Mouse (Mus musculus) embryonic facial prominence, embryonic 11.5 days (tissue): ENCODE results near the gene Thra. TPM values are rescaled to one million over a fixed set of nuclear protein-coding genes. Genes with fewer than 3 reads are reported as not detected.
A peak's percentile ranks its signal among the peaks of the same experiment; 100 is the strongest.
"Not testable (repeated sequence)": the region's sequence is repeated elsewhere in the genome, so short reads cannot be mapped to it uniquely, and the experiment has no call there.

Experiments used
- ATAC-seq: fragments of 200-750 bp; cut with Nextera tagmentation; replicated peaks from 2 replicates; pipeline ENCODE4 v1.8.0; 2017; ENCODE audit warnings: low read depth; ENCODE audit not compliant: insufficient number of reproducible peaks, low FRiP score, low TSS enrichment
- DNase-seq: peaks from one replicate; pipeline ENCODE4 v3.0.0-alpha.2; 2015; ENCODE audit warnings: low spot score
- H3K27ac ChIP-seq: fragments of 300-500 bp; sonication (generic); replicated peaks from 2 replicates; pipeline ENCODE4 v1.5.1; 2014; ENCODE audit warnings: mild to moderate bottlenecking, low read depth, low read length, control low read depth
- H3K27me3 ChIP-seq: fragments of 300-500 bp; sonication (generic); 2 replicates; pipeline ENCODE4 v1.6.1; 2014; ENCODE audit warnings: mild to moderate bottlenecking, low read length, moderate library complexity, mixed read lengths; ENCODE audit not compliant: control insufficient read depth, insufficient read depth
- H3K36me3 ChIP-seq: fragments of 300-500 bp; sonication (generic); replicated peaks from 2 replicates; pipeline ENCODE4 v1.6.1; 2014; ENCODE audit warnings: low read depth, mild to moderate bottlenecking, low read length, moderate library complexity, mixed read lengths; ENCODE audit not compliant: control insufficient read depth, insufficient read depth
- H3K4me1 ChIP-seq: fragments of 300-500 bp; sonication (generic); 2 replicates; pipeline ENCODE4 v1.6.1; 2014; ENCODE audit warnings: low read length, mixed read lengths; ENCODE audit not compliant: control insufficient read depth, insufficient read depth
- H3K4me2 ChIP-seq: fragments of 300-500 bp; sonication (generic); 2 replicates; pipeline ENCODE4 v1.6.1; 2014; ENCODE audit warnings: low read depth, mild to moderate bottlenecking, control low read depth, low read length, moderate library complexity
- H3K4me3 ChIP-seq: fragments of 300-500 bp; sonication (generic); 2 replicates; pipeline ENCODE4 v1.5.1; 2014; ENCODE audit warnings: low read depth, low read length, control low read depth
- H3K9ac ChIP-seq: fragments of 300-500 bp; sonication (generic); replicated peaks from 2 replicates; pipeline ENCODE4 v1.6.1; 2014; ENCODE audit warnings: mild to moderate bottlenecking, control low read depth, low read length
- H3K9me3 ChIP-seq: fragments of 300-500 bp; sonication (generic); replicated peaks from 2 replicates; pipeline ENCODE4 v1.6.1; 2016; ENCODE audit warnings: mild to moderate bottlenecking, low read length, inconsistent platforms, mixed read lengths; ENCODE audit not compliant: control insufficient read depth
- WGBS: fragments of 180-500 bp; shearing (Covaris S2); extraction: QIAGEN DNeasy Blood & Tissue Kit; methylation state at CpG from one replicate; pipeline ENCODE4 v1.1.7; 2014; 5-methylcytosine and 5-hydroxymethylcytosine counted together
- polyA plus RNA-seq: library from polyadenylated mRNA; unstranded; fragments of >200 nt; fragmentation: Nextera tagmentation; extraction: Ambion mirVana; gene quantifications from 2 replicates; pipeline ENCODE4 v1.2.1, GENCODE M21; 2014

Thra gene
- polyA plus RNA-seq, 1 experiment from 2014 or later = 19.7 TPM

DNA sequence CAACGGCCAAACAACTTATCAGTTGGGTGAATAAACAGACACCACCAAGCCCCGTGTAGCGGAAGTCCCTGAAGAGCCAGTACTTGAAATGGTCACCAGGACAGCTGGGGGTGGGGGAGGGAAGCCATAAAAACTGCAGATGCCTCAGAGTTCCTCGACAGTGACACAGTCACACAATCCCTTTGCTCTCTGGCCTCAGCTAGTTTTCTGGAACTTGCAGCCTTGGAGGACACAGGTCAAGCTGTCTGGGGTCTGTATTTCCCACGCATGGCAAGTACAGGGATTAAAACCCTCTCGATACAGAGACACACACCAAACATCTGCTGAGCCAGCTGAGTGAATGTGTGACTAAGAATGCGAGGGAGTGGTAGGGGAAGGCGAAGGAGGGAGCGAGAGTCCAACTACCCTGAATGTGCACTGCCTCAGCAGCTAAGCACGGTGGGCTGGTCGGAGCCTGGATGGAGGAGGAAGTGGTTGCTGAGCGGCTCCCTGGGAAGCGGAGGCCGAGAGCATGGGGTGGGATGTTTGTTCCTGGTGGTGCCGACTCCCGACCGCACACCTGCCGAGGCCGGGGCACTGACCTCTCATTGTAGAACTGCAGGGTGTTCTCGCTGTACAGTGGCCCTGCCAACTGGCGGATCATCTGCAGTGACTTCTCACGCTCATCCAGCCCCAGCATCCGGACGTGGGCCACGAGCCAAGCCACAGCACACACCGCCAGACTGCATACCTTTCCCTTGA, 31.3 kb upstream of the Thra start:
- Histone ChIP-seq H3K4me3 (no peak overlapping the region), H3K27ac (no peak overlapping the region), H3K4me1 (no peaks in the 10 kb centered on the region), H3K36me3 (peaks cover 14% of the 10 kb centered on the region), H3K27me3 (no peaks in the 10 kb centered on the region), H3K4me2 (no peak overlapping the region), H3K9me3 (no peaks in the 10 kb centered on the region), H3K9ac (no peak overlapping the region)
- ATAC-seq (no peak), DNase-seq (no peak)
- WGBS = 89% methylated on average over 26 of the region's 26 CpGs

DNA sequence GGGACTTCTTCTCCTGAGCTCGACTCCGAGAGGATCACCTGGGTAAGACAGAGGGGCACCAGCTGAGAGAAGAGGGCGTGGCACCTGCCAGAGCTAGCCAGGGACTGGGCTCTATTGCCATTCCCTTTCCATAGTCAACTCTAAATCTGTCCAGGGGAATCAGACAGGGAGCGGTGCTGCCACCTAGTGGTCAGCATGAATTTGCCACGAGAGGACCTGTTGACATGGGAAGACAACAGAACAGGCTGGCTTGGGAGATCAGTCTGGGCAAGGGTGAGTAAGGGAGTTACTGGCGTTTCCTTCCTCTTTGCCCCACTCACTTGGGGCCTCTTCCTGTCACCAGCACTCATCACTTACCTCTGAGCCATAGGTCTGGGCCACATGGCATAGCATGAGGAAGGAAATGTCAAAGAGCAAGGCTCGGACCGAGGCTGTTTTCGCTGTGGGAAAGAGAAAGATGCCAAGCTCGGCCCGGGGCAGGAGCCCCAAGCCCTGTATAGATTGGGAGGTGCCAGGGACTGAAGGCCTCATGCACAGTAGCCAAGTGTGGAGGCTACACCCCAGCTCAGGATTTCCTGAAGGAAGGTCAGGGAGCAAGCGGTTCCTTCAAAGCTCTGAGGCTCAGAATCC, 29.9 kb upstream of the Thra start:
- Histone ChIP-seq H3K27me3 (no peaks in the 10 kb centered on the region), H3K4me1 (no peaks in the 10 kb centered on the region), H3K27ac (no peak overlapping the region), H3K9ac (no peak overlapping the region), H3K36me3 (peaks cover 12% of the 10 kb centered on the region), H3K4me3 (no peak overlapping the region), H3K4me2 (no peak overlapping the region), H3K9me3 (no peaks in the 10 kb centered on the region)
- DNase-seq (peak; percentile 88), ATAC-seq (peak; percentile 36; the same call in 1 of the 2 replicates)
- WGBS = 56% methylated on average over 12 of the region's 12 CpGs

- Histone ChIP-seq H3K36me3 (peaks cover 10% of the 10 kb centered on the region), H3K9me3 (no peaks in the 10 kb centered on the region), H3K27me3 (no peaks in the 10 kb centered on the region), H3K4me3 (no peak overlapping the region), H3K27ac (no peak overlapping the region), H3K4me2 (no peak overlapping the region), H3K4me1 (no peaks in the 10 kb centered on the region), H3K9ac (no peak overlapping the region)
- DNase-seq (no peak), ATAC-seq (no peak)
- 72% methylated on average over 4 of the region's 4 CpGs for WGBS
Measured at GRCm38 (mm10) chr11:98711046-98711434, 29.4 kb upstream of the Thra start.

- not testable (repeated sequence) for H3K27me3 ChIP-seq, H3K4me2 ChIP-seq, H3K9ac ChIP-seq, H3K36me3 ChIP-seq, H3K9me3 ChIP-seq, ATAC-seq, DNase-seq, H3K4me3 ChIP-seq, H3K27ac ChIP-seq, H3K4me1 ChIP-seq
- 96% methylated on average over 6 of the region's 6 CpGs for WGBS
Measured at GRCm38 (mm10) chr11:98712009-98712408, 28.4 kb upstream of the Thra start.

- DNase-seq = no peak
- Histone ChIP-seq H3K27me3 (no peaks in the 10 kb centered on the region), H3K4me3 (no peak overlapping the region), H3K9ac (no peak overlapping the region), H3K9me3 (no peaks in the 10 kb centered on the region), H3K4me1 (no peaks in the 10 kb centered on the region), H3K36me3 (peaks cover 5% of the 10 kb centered on the region), H3K27ac (no peak overlapping the region), H3K4me2 (no peak overlapping the region)
- WGBS = 86% methylated on average over 12 of the region's 12 CpGs
- ATAC-seq = no peak
Measured at GRCm38 (mm10) chr11:98713703-98714102, 26.7 kb upstream of the Thra start.

GRCm38 (mm10) chr11:98715946-98716345, 24.5 kb upstream of the Thra start:
- no peak overlapping the region for H3K4me2 ChIP-seq
- no peak overlapping the region for H3K27ac ChIP-seq
- DNase-seq (no peak), ATAC-seq (no peak)
- H3K27me3 ChIP-seq = no peaks in the 10 kb centered on the region
- H3K4me1 ChIP-seq = no peaks in the 10 kb centered on the region
- WGBS = 89% methylated on average over 9 of the region's 9 CpGs
- no peak overlapping the region for H3K4me3 ChIP-seq
- H3K36me3 ChIP-seq = no peaks in the 10 kb centered on the region; the same call in 1 of the 2 replicates
- no peak overlapping the region for H3K9ac ChIP-seq
- H3K9me3 ChIP-seq = no peaks in the 10 kb centered on the region

DNA sequence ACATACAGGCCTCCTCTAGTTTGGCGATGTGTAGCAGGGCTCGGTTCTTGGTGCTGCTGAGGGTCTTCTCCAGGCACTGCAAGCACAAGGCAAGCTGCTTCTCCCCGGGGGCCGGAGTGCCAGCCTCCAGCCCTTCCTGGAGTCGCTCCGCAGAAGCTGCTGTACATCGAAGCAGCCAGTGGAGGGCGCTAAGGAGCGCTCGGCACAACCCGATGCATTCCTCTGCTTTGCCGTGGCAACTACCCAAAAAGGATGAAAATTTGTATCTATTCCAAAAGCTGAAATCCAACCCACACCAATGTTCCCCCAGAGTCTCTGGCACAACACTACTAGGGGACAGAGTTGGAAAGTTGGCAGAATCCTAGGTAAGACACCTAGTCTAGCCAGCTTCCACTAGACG, 22.5 kb upstream of the Thra start:
- no peak overlapping the region for H3K27ac ChIP-seq
- no peaks in the 10 kb centered on the region for H3K9me3 ChIP-seq
- WGBS = 22% methylated on average over 13 of the region's 13 CpGs
- ATAC-seq = no peak
- no peaks in the 10 kb centered on the region for H3K27me3 ChIP-seq
- no peak overlapping the region for H3K4me3 ChIP-seq
- no peak overlapping the region for H3K4me2 ChIP-seq
- no peak overlapping the region for H3K9ac ChIP-seq
- no peaks in the 10 kb centered on the region for H3K4me1 ChIP-seq
- no peaks in the 10 kb centered on the region; the same call in 1 of the 2 replicates for H3K36me3 ChIP-seq
- peak; percentile 65 for DNase-seq

DNA sequence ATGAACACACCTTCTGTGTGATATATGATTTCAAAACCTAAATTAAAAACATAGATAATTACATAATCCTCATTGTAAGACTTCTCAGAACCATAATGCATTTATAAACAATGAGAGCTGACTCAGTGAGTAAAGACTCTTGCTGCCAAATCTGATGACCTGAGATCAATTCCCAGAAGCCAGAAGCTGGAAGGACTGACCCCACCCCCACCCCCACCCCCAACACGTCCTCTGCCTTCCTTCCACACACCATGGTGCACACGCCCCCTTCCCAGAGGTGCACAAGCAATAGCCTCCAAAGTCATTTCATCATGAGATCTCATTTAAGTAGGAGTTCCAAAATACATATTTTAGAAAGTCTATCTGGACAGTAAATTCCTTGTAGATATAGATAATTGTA, 19.7 kb upstream of the Thra start:
- H3K4me3 ChIP-seq = no peak overlapping the region
- DNase-seq = no peak
- WGBS = 69% methylated on average over 2 of the region's 2 CpGs
- no peak overlapping the region for H3K9ac ChIP-seq
- no peaks in the 10 kb centered on the region for H3K9me3 ChIP-seq
- H3K4me2 ChIP-seq = no peak overlapping the region
- no peak for ATAC-seq
- H3K27me3 ChIP-seq = no peaks in the 10 kb centered on the region
- no peaks in the 10 kb centered on the region; the same call in 1 of the 2 replicates for H3K36me3 ChIP-seq
- H3K4me1 ChIP-seq = no peaks in the 10 kb centered on the region
- H3K27ac ChIP-seq = no peak overlapping the region
